Mouse (Mus musculus) embryo, embryonic 10 days (tissue): ENCODE results near the gene Cpsf6.

Experiments
- DNase-seq: peaks from one replicate; pipeline ENCODE4 v3.0.0-alpha.2; 2015; ENCODE audit warnings: low spot score

The Cpsf6 gene

GRCm38 (mm10) chr10:117379908-117380307, at the start of gene Cpsf6:
Cpsf6 (minus strand) TSS chr10:117380015.
- no peak for DNase-seq

- DNase-seq, result no peak
These were observed 46.8 kb upstream of the Cpsf6 start for GRCm38 (mm10) chr10:117426615-117426969.

GRCm38 (mm10) chr10:117425907-117426614, 46.2 kb upstream of the Cpsf6 start:
- peak; percentile 83 for DNase-seq

- DNase-seq, result no peak
These were observed 45.2 kb upstream of the Cpsf6 start for GRCm38 (mm10) chr10:117425013-117425412.

- no peak for DNase-seq
These were observed 44.5 kb upstream of the Cpsf6 start for GRCm38 (mm10) chr10:117424146-117424905.

- DNase-seq, result no peak
These were observed 43.5 kb upstream of the Cpsf6 start for GRCm38 (mm10) chr10:117423025-117424002.

GRCm38 (mm10) chr10:117422174-117422808, 42.5 kb upstream of the Cpsf6 start:
- DNase-seq, result no peak

GRCm38 (mm10) chr10:117421283-117422107, 41.7 kb upstream of the Cpsf6 start:
- no peak for DNase-seq

- DNase-seq, result no peak
These were observed 40.9 kb upstream of the Cpsf6 start for GRCm38 (mm10) chr10:117420502-117421282.

GRCm38 (mm10) chr10:117419577-117420290, 39.9 kb upstream of the Cpsf6 start:
- no peak for DNase-seq

GRCm38 (mm10) chr10:117418668-117419237, 38.9 kb upstream of the Cpsf6 start:
- DNase-seq, result peak; percentile 20

- DNase-seq, result peak; percentile 45
These were observed 38.2 kb upstream of the Cpsf6 start for GRCm38 (mm10) chr10:117417772-117418667.

- DNase-seq, result peak; percentile 22
These were observed 37.6 kb upstream of the Cpsf6 start for GRCm38 (mm10) chr10:117417470-117417767.

GRCm38 (mm10) chr10:117416636-117417469, 37.0 kb upstream of the Cpsf6 start:
- DNase-seq, result no peak

GRCm38 (mm10) chr10:117416095-117416494, 36.3 kb upstream of the Cpsf6 start:
- no peak for DNase-seq

GRCm38 (mm10) chr10:117415364-117416057, 35.7 kb upstream of the Cpsf6 start:
- no peak for DNase-seq

- no peak for DNase-seq
These were observed 34.9 kb upstream of the Cpsf6 start for GRCm38 (mm10) chr10:117414726-117415125.
